22 mouse cellular contexts compared by ENCODE assay signal in genomic region chr12:80793535-80793934, GRCm38 (mm10). TPM values are rescaled to one million over a fixed set of nuclear protein-coding genes. Genes with fewer than 3 reads are reported as not detected.
DNase-seq lines count a peak whose midpoint lies in the region; ATAC-seq and TF ChIP-seq lines count a peak whose summit lies in the region.
"Had no signal": no experiment of that assay in that cellular context is flagged by ENCODE, and none has a peak within 500 bp of the region (broad histone marks: within the 10 kb centered on the region; RNA-seq: fewer than 3 reads in every experiment).

No protein-coding gene starts in this region.

- no peaks in the 10 kb centered on the region for H3K9me3 ChIP-seq in liver, postnatal 0 days (ENCODE audit: low read length)
- H3K9me3 ChIP-seq: embryonic facial prominence, embryonic 10.5 days; forebrain, embryonic 12.5 days; G1E; heart, embryonic 10.5 days; hindbrain, embryonic 12.5 days; neural tube, embryonic 15.5 days had no signal

- no peak overlapping the region; the same call in 1 of the 2 replicates for H3K9ac ChIP-seq in liver, postnatal 0 days (replicated peaks)
- H3K9ac ChIP-seq: forebrain, embryonic 12.5 days; hindbrain, embryonic 12.5 days; neural tube, embryonic 15.5 days had no signal

- TF ChIP-seq EP300 in liver, postnatal 0 days (IDR thresholded peaks at IDR 0.05; ENCODE audit: low read depth), result no peak

- no peak for TF ChIP-seq CTCF in bone marrow macrophage, adult 2 months (IDR thresholded peaks at IDR 0.05; ENCODE audit: low read depth, low read length)
- TF ChIP-seq CTCF in liver, postnatal 0 days (IDR thresholded peaks at IDR 0.05; ENCODE audit: low read depth), result no peak

- 64% methylated on average over 1 of the region's 1 CpGs for WGBS in liver, postnatal 0 days (ENCODE audit: insufficient replicate concordance)

- 0 out of 2 replicates have a peak, but pooled peaks cover 8% of the 10 kb centered on the region for H3K36me3 ChIP-seq in liver, postnatal 0 days (replicated peaks; ENCODE audit: insufficient read depth, low read length)
- H3K36me3 ChIP-seq: forebrain, embryonic 12.5 days; heart, embryonic 10.5 days; hindbrain, embryonic 12.5 days; neural tube, embryonic 15.5 days had no signal

- ATAC-seq in liver, postnatal 0 days, result no peak
- ATAC-seq: Patski had no signal

- no peak overlapping the region for H3K4me3 ChIP-seq in bone marrow macrophage, adult 2 months (ENCODE audit: insufficient read depth, low read length)
- H3K4me3 ChIP-seq in liver, postnatal 0 days (ENCODE audit: low read depth, low read length), result no peak overlapping the region
- H3K4me3 ChIP-seq: embryonic facial prominence, embryonic 10.5 days; forebrain, embryonic 12.5 days; heart, embryonic 10.5 days; hindbrain, embryonic 12.5 days; neural tube, embryonic 15.5 days had no signal

- peaks cover 40% of the 10 kb centered on the region for H3K4me1 ChIP-seq in bone marrow macrophage, adult 2 months (ENCODE audit: control insufficient read depth, insufficient read depth, low read length)
- peaks cover 47% of the 10 kb centered on the region for H3K4me1 ChIP-seq in liver, postnatal 0 days (ENCODE audit: insufficient read depth)

- peak; percentile 62 for DNase-seq in heart, adult 11 months
- no peak for DNase-seq in heart, postnatal 4 days
- DNase-seq in kidney, adult 9 months, result peak; percentile 79
- no peak for DNase-seq in kidney, postnatal 10 days
- no peak for DNase-seq in liver, postnatal 0 days
- no peak for DNase-seq in right cerebral cortex, postnatal 14 days
- DNase-seq: layer of hippocampus, postnatal 36 days; lung, adult 2 months had no signal

- H3K27ac ChIP-seq in bone marrow macrophage, adult 2 months (ENCODE audit: insufficient read depth, low read depth, low read length), result 0 out of 2 replicates have a peak overlapping the region, but pooled peaks have one; percentile 28
- peak overlapping the region; percentile 96 for H3K27ac ChIP-seq in liver, postnatal 0 days (ENCODE audit: low read depth)
- H3K27ac ChIP-seq: embryonic facial prominence, embryonic 10.5 days; forebrain, embryonic 12.5 days; heart, embryonic 10.5 days; hindbrain, embryonic 12.5 days; neural tube, embryonic 15.5 days; stomach, postnatal 0 days had no signal

- TF ChIP-seq POLR2A in bone marrow macrophage, adult 2 months (IDR thresholded peaks at IDR 0.05; ENCODE audit: borderline replicate concordance, low read depth, low read length), result no peak

- no peaks in the 10 kb centered on the region for H3K27me3 ChIP-seq in liver, postnatal 0 days (ENCODE audit: insufficient read depth, low read length)
- H3K27me3 ChIP-seq: forebrain, embryonic 12.5 days; hindbrain, embryonic 12.5 days; neural tube, embryonic 15.5 days; Patski had no signal

- peak overlapping the region; percentile 75; the same call in 1 of the 2 replicates for H3K4me2 ChIP-seq in liver, postnatal 0 days (ENCODE audit: low read depth, low read length)
- H3K4me2 ChIP-seq: forebrain, embryonic 12.5 days; hindbrain, embryonic 12.5 days; midbrain, embryonic 11.5 days; neural tube, embryonic 15.5 days had no signal

RNA-seq across cellular contexts. Expression of gene Susd6, which starts 3.2 kb away (rescaled TPM):
- 10 to 100 TPM; 46.3 to 49.6 TPM for total RNA-seq in heart, postnatal 4 days (2021)
- polyA plus RNA-seq in bone marrow macrophage, adult 2 months (2012; ENCODE audit: insufficient read depth, insufficient read length, missing spikeins), result 144 and 157 TPM in 2 replicates
- 8.6 and 10.8 TPM in 2 replicates for polyA plus RNA-seq in liver, postnatal 0 days (2015; fragmentation: Nextera tagmentation; extraction: Ambion mirVana)

RNA-seq across cellular contexts. Expression of gene Ccdc177, which starts 33.0 kb away (rescaled TPM):
- under 1 TPM; 0.05 to 0.10 TPM for total RNA-seq in heart, postnatal 4 days (2021)
- not detected in 2 replicates for polyA plus RNA-seq in bone marrow macrophage, adult 2 months (2012; ENCODE audit: insufficient read depth, insufficient read length, missing spikeins)
- polyA plus RNA-seq in liver, postnatal 0 days (2015; fragmentation: Nextera tagmentation; extraction: Ambion mirVana), result not detected in 2 replicates
- total RNA-seq: adrenal gland, adult 18-20 months; adrenal gland, postnatal 36 days had no signal
- polyA plus RNA-seq: G1E; heart, postnatal 0 days; lung, adult 2 months; thymus, adult 2 months had no signal

Comparison
In these comparisons a context has a peak if more than half of its experiments do, and no peak if none do; other contexts are left out.
1. DNase-seq: peak in heart, adult 11 months (single experiment) and kidney, adult 9 months (single experiment); none in heart, postnatal 4 days (single experiment), kidney, postnatal 10 days (single experiment), liver, postnatal 0 days (single experiment) and right cerebral cortex, postnatal 14 days (single experiment).
2. RNA of gene Susd6, which starts 3.2 kb away (polyA plus RNA-seq): 144 to 157 TPM in bone marrow macrophage, adult 2 months; 8.6 to 10.8 TPM in liver, postnatal 0 days; every median in the first group is over 10 times any median in the second.